In the genomic region with DNA sequence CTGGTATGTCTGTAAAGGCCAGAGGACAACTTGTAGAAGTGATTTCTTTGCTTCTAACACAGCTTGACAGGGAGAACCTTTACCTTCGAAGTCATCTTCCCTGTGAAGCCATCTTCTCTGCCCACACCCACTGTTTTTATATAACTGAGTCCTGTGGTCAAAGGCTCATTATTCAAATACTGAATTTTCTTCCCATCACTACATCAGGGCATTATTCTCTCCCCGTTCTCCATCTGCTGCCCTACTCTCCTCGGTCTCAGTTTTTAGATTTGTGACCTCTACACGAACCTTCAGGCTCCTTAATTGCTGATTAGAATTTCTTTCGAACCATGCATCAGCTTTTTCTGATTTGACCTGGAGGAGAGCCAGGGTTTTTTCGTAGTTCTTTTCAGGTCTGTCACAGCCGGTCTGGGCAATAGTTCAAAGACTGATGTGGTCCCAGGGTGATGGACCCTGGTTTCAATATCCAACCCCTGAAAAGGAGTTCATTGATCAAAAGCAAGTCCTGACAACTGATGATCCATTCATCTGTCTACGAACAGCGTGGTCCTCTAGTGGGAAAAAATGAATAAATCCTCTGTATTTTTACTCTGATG, we compare ENCODE assay signal across 26 mouse cellular contexts. TPM values are rescaled to one million over a fixed set of nuclear protein-coding genes. Genes with fewer than 3 reads are reported as not detected.
DNase-seq lines count a peak whose midpoint lies in the region; ATAC-seq and TF ChIP-seq lines count a peak whose summit lies in the region.
"Had no signal": no experiment of that assay in that cellular context is flagged by ENCODE, and none has a peak within 500 bp of the region (broad histone marks: within the 10 kb centered on the region; RNA-seq: fewer than 3 reads in every experiment).

No protein-coding gene starts in this region.

- WGBS in forebrain, embryonic 13.5 days, result 37% methylated on average over 9 of the region's 9 CpGs
- WGBS in forebrain, embryonic 11.5 days, result 71% methylated on average over 9 of the region's 9 CpGs
- 59% methylated on average over 9 of the region's 9 CpGs for WGBS in hindbrain, embryonic 11.5 days
- 78% methylated on average over 9 of the region's 9 CpGs for WGBS in hindbrain, embryonic 10.5 days
- WGBS in midbrain, embryonic 16.5 days, result 50% methylated on average over 9 of the region's 9 CpGs
- 53% methylated on average over 9 of the region's 9 CpGs for WGBS in midbrain, postnatal 0 days
- WGBS in forebrain, embryonic 16.5 days, result 22% methylated on average over 9 of the region's 9 CpGs

- no peak overlapping the region for H3K4me2 ChIP-seq in forebrain, embryonic 13.5 days
- no peak overlapping the region for H3K4me2 ChIP-seq in forebrain, embryonic 11.5 days (ENCODE audit: low read depth, low read length, severe bottlenecking)
- no peak overlapping the region for H3K4me2 ChIP-seq in hindbrain, embryonic 11.5 days (replicated peaks; ENCODE audit: low read depth, low read length)
- H3K4me2 ChIP-seq in midbrain, embryonic 16.5 days (ENCODE audit: low read length), result no peak overlapping the region
- no peak overlapping the region for H3K4me2 ChIP-seq in midbrain, postnatal 0 days (ENCODE audit: low read depth, low read length, poor library complexity, severe bottlenecking)
- no peak overlapping the region for H3K4me2 ChIP-seq in forebrain, embryonic 16.5 days (ENCODE audit: low read length)
- H3K4me2 ChIP-seq: heart, embryonic 13.5 days; hindbrain, embryonic 14.5 days had no signal

- no peak overlapping the region for H3K9ac ChIP-seq in forebrain, embryonic 13.5 days
- no peak overlapping the region for H3K9ac ChIP-seq in forebrain, embryonic 11.5 days (ENCODE audit: low read length)
- H3K9ac ChIP-seq in hindbrain, embryonic 11.5 days (ENCODE audit: low read depth, low read length), result no peak overlapping the region
- no peak overlapping the region for H3K9ac ChIP-seq in midbrain, embryonic 16.5 days (ENCODE audit: low read depth, low read length)
- H3K9ac ChIP-seq in midbrain, postnatal 0 days (replicated peaks; ENCODE audit: low read length, poor library complexity, severe bottlenecking), result no peak overlapping the region
- H3K9ac ChIP-seq in forebrain, embryonic 16.5 days (replicated peaks; ENCODE audit: low read depth, low read length), result no peak overlapping the region
- H3K9ac ChIP-seq: heart, embryonic 13.5 days; hindbrain, embryonic 14.5 days had no signal

- H3K36me3 ChIP-seq in forebrain, embryonic 13.5 days (ENCODE audit: poor library complexity, severe bottlenecking), result peaks cover 8% of the 10 kb centered on the region
- H3K36me3 ChIP-seq in forebrain, embryonic 11.5 days (ENCODE audit: control insufficient read depth, insufficient read depth, low read length), result no peaks in the 10 kb centered on the region; the same call in 1 of the 2 replicates
- no peaks in the 10 kb centered on the region for H3K36me3 ChIP-seq in hindbrain, embryonic 11.5 days (ENCODE audit: control insufficient read depth, insufficient read depth, low read length)
- peaks cover 85% of the 10 kb centered on the region for H3K36me3 ChIP-seq in hindbrain, embryonic 10.5 days
- H3K36me3 ChIP-seq in midbrain, embryonic 16.5 days (ENCODE audit: control insufficient read depth, insufficient read depth, low read length), result no peaks in the 10 kb centered on the region
- no peaks in the 10 kb centered on the region for H3K36me3 ChIP-seq in midbrain, postnatal 0 days (ENCODE audit: insufficient read depth, low read length)
- no peaks in the 10 kb centered on the region for H3K36me3 ChIP-seq in forebrain, embryonic 16.5 days (ENCODE audit: control insufficient read depth, insufficient read depth)

- no peak overlapping the region for H3K4me3 ChIP-seq in forebrain, embryonic 13.5 days
- no peak overlapping the region for H3K4me3 ChIP-seq in forebrain, embryonic 11.5 days (ENCODE audit: low read depth, low read length)
- no peak overlapping the region for H3K4me3 ChIP-seq in hindbrain, embryonic 11.5 days (ENCODE audit: low read depth, low read length)
- no peak overlapping the region for H3K4me3 ChIP-seq in hindbrain, embryonic 10.5 days
- no peak overlapping the region for H3K4me3 ChIP-seq in midbrain, embryonic 16.5 days (ENCODE audit: low read depth, low read length)
- no peak overlapping the region for H3K4me3 ChIP-seq in midbrain, postnatal 0 days (ENCODE audit: low read depth, low read length)
- H3K4me3 ChIP-seq in forebrain, embryonic 16.5 days (replicated peaks; ENCODE audit: low read length), result no peak overlapping the region
- no peak overlapping the region for H3K4me3 ChIP-seq in layer of hippocampus, adult 2 months
- H3K4me3 ChIP-seq: heart, adult 2 months; heart, embryonic 10.5 days; heart, embryonic 13.5 days had no signal

- H3K9me3 ChIP-seq in forebrain, embryonic 13.5 days (replicated peaks), result no peaks in the 10 kb centered on the region
- no peaks in the 10 kb centered on the region for H3K9me3 ChIP-seq in forebrain, embryonic 11.5 days (ENCODE audit: control insufficient read depth, low read length)
- H3K9me3 ChIP-seq in hindbrain, embryonic 11.5 days (ENCODE audit: control insufficient read depth, low read length), result no peaks in the 10 kb centered on the region
- H3K9me3 ChIP-seq in hindbrain, embryonic 10.5 days, result no peaks in the 10 kb centered on the region
- H3K9me3 ChIP-seq in midbrain, embryonic 16.5 days (replicated peaks; ENCODE audit: control insufficient read depth, low read length, poor library complexity, severe bottlenecking), result no peaks in the 10 kb centered on the region
- H3K9me3 ChIP-seq in midbrain, postnatal 0 days (ENCODE audit: low read length), result no peaks in the 10 kb centered on the region
- H3K9me3 ChIP-seq in forebrain, embryonic 16.5 days (ENCODE audit: control insufficient read depth, low read length), result no peaks in the 10 kb centered on the region
- H3K9me3 ChIP-seq: G1E; heart, embryonic 10.5 days; heart, embryonic 13.5 days had no signal

- no peak for TF ChIP-seq CTCF in midbrain, postnatal 0 days (IDR thresholded peaks at IDR 0.05)
- no peak for TF ChIP-seq CTCF in layer of hippocampus, adult 2 months (conservative IDR thresholded peaks at IDR 0.05)

- no peak for DNase-seq in forebrain, embryonic 11.5 days (ENCODE audit: low spot score)
- no peak for DNase-seq in hindbrain, embryonic 11.5 days (ENCODE audit: low spot score)
- DNase-seq in hindbrain, embryonic 10.5 days (ENCODE audit: low spot score), result no peak
- no peak for DNase-seq in midbrain, postnatal 0 days (ENCODE audit: low spot score)
- no peak for DNase-seq in layer of hippocampus, adult 2 months (ENCODE audit: low spot score in 2 of 2)
- DNase-seq: adrenal gland, adult 2 months; adrenal gland, postnatal 25 days; B cell, adult 2 months; cerebellum, adult 18-20 months; cerebellum, adult 9-10 months; cerebellum, postnatal 14 days; gastrocnemius, postnatal 25 days; heart, adult 2 months; heart, postnatal 14 days; kidney, adult 2 months had no signal

- peaks cover 10% of the 10 kb centered on the region for H3K4me1 ChIP-seq in forebrain, embryonic 13.5 days
- H3K4me1 ChIP-seq in forebrain, embryonic 11.5 days (replicated peaks; ENCODE audit: control insufficient read depth, insufficient read depth, low read length), result no peaks in the 10 kb centered on the region
- H3K4me1 ChIP-seq in hindbrain, embryonic 11.5 days (replicated peaks; ENCODE audit: control insufficient read depth, insufficient read depth, low read length), result no peaks in the 10 kb centered on the region
- H3K4me1 ChIP-seq in hindbrain, embryonic 10.5 days (replicated peaks), result no peaks in the 10 kb centered on the region
- no peaks in the 10 kb centered on the region for H3K4me1 ChIP-seq in midbrain, embryonic 16.5 days (ENCODE audit: control insufficient read depth, insufficient read depth, low read length)
- H3K4me1 ChIP-seq in midbrain, postnatal 0 days (ENCODE audit: insufficient read depth, low read length), result no peaks in the 10 kb centered on the region
- H3K4me1 ChIP-seq in forebrain, embryonic 16.5 days (replicated peaks; ENCODE audit: control insufficient read depth, insufficient read depth, low read length), result peaks cover 4% of the 10 kb centered on the region; the same call in 1 of the 2 replicates
- H3K4me1 ChIP-seq: heart, embryonic 10.5 days; heart, embryonic 13.5 days had no signal

- peak; percentile 61 for ATAC-seq in forebrain, embryonic 13.5 days
- no peak for ATAC-seq in forebrain, embryonic 11.5 days (replicated peaks; ENCODE audit: low FRiP score)
- ATAC-seq in hindbrain, embryonic 11.5 days (ENCODE audit: low FRiP score), result peak; percentile 53
- peak; percentile 68 for ATAC-seq in midbrain, embryonic 16.5 days
- no peak for ATAC-seq in midbrain, postnatal 0 days (ENCODE audit: low FRiP score)
- peak; percentile 47; the same call in 1 of the 2 replicates for ATAC-seq in forebrain, embryonic 16.5 days
- ATAC-seq: hindbrain, postnatal 0 days; inflammation-experienced regulatory T-cells, adult 6 months; intestine, postnatal 0 days had no signal

- no peak overlapping the region for H3K27ac ChIP-seq in forebrain, embryonic 13.5 days
- H3K27ac ChIP-seq in forebrain, embryonic 11.5 days (ENCODE audit: low read depth, low read length), result no peak overlapping the region
- no peak overlapping the region for H3K27ac ChIP-seq in hindbrain, embryonic 11.5 days (ENCODE audit: low read depth, low read length)
- H3K27ac ChIP-seq in hindbrain, embryonic 10.5 days, result no peak overlapping the region
- no peak overlapping the region for H3K27ac ChIP-seq in midbrain, embryonic 16.5 days (ENCODE audit: low read length)
- no peak overlapping the region for H3K27ac ChIP-seq in midbrain, postnatal 0 days (ENCODE audit: low read depth, low read length)
- no peak overlapping the region for H3K27ac ChIP-seq in forebrain, embryonic 16.5 days (ENCODE audit: low read length)
- H3K27ac ChIP-seq in layer of hippocampus, adult 2 months, result no peak overlapping the region
- H3K27ac ChIP-seq: heart, adult 2 months; heart, embryonic 10.5 days; heart, embryonic 13.5 days; hindbrain, embryonic 14.5 days; hindbrain, postnatal 0 days had no signal

- no peaks in the 10 kb centered on the region for H3K27me3 ChIP-seq in forebrain, embryonic 13.5 days
- H3K27me3 ChIP-seq in forebrain, embryonic 11.5 days (ENCODE audit: control insufficient read depth, insufficient read depth, low read length), result no peaks in the 10 kb centered on the region
- H3K27me3 ChIP-seq in hindbrain, embryonic 11.5 days (ENCODE audit: control insufficient read depth, insufficient read depth, low read length), result no peaks in the 10 kb centered on the region
- H3K27me3 ChIP-seq in hindbrain, embryonic 10.5 days (ENCODE audit: insufficient read depth, poor library complexity, severe bottlenecking), result no peaks in the 10 kb centered on the region
- no peaks in the 10 kb centered on the region for H3K27me3 ChIP-seq in midbrain, embryonic 16.5 days (ENCODE audit: control insufficient read depth, insufficient read depth, low read depth, low read length)
- H3K27me3 ChIP-seq in midbrain, postnatal 0 days (ENCODE audit: insufficient read depth, low read length), result no peaks in the 10 kb centered on the region
- H3K27me3 ChIP-seq in forebrain, embryonic 16.5 days (replicated peaks; ENCODE audit: control insufficient read depth, insufficient read depth, low read length), result no peaks in the 10 kb centered on the region
- H3K27me3 ChIP-seq: CH12.LX; heart, embryonic 13.5 days had no signal

RNA-seq across cellular contexts. Expression of a gene that starts 14.4 kb away (rescaled TPM):
- 47.2 and 55.0 TPM in 2 replicates for polyA plus RNA-seq in forebrain, embryonic 13.5 days (2015; fragmentation: Nextera tagmentation; extraction: Ambion mirVana)
- polyA plus RNA-seq in forebrain, embryonic 11.5 days (2014; fragmentation: Nextera tagmentation; extraction: Ambion mirVana), result 56.6 and 58.9 TPM in 2 replicates
- 42.7 and 48.6 TPM in 2 replicates for polyA plus RNA-seq in hindbrain, embryonic 11.5 days (2014; fragmentation: Nextera tagmentation; extraction: Ambion mirVana)
- 23.8 and 29.1 TPM in 2 replicates for polyA plus RNA-seq in hindbrain, embryonic 10.5 days (2016; fragmentation: Nextera tagmentation; extraction: Ambion mirVana)
- 87.2 and 94.6 TPM in 2 replicates for polyA plus RNA-seq in midbrain, embryonic 16.5 days (2015; fragmentation: Nextera tagmentation; extraction: Ambion mirVana)
- total RNA-seq in midbrain, postnatal 0 days (2014; rRNA removed), result 98.6 and 116 TPM in 2 replicates
- 91.8 and 97.9 TPM in 2 replicates for polyA plus RNA-seq in midbrain, postnatal 0 days (2015; fragmentation: Nextera tagmentation; extraction: Ambion mirVana)
- polyA plus RNA-seq in forebrain, embryonic 16.5 days (2015; fragmentation: Nextera tagmentation; extraction: Ambion mirVana), result 76.3 and 78.6 TPM in 2 replicates
- total RNA-seq in layer of hippocampus, adult 2 months (2021), result 100 to 1,000 TPM; 196 to 206 TPM
- polyA plus RNA-seq: G1E had no signal

Comparison
In these comparisons a context has a peak if more than half of its experiments do, and no peak if none do; other contexts are left out.
1. ATAC-seq: peak in forebrain, embryonic 13.5 days (single experiment), hindbrain, embryonic 11.5 days (single experiment), midbrain, embryonic 16.5 days (single experiment) and forebrain, embryonic 16.5 days (single experiment); none in forebrain, embryonic 11.5 days (single experiment) and midbrain, postnatal 0 days (single experiment).